Mouse (Mus musculus): ENCODE measurements around the gene Tent5d. TPM values are rescaled to one million over a fixed set of nuclear protein-coding genes. Genes with fewer than 3 reads are reported as not detected.

Gene Tent5d
- polyA plus RNA-seq, 1 experiment from 2014 or later, result not detected

Other genes starting within 250 kb of the Tent5d start
- gene Tbx22, start 124.6 kb upstream of the Tent5d start, polyA plus RNA-seq (2015; fragmentation: Nextera tagmentation; extraction: Ambion mirVana), result not detected in 2 replicates
- gene 2610002M06Rik, start 23.7 kb downstream of the Tent5d start, polyA plus RNA-seq (2015; fragmentation: Nextera tagmentation; extraction: Ambion mirVana), result 12.9 and 13.6 TPM in 2 replicates
- gene Gm732, start 155.9 kb downstream of the Tent5d start, polyA plus RNA-seq (2015; fragmentation: Nextera tagmentation; extraction: Ambion mirVana), result not detected in 2 replicates

Data from forebrain, embryonic 13.5 days (tissue).